Mouse (Mus musculus): ENCODE measurements at regions not wholly inside any gene's neighbourhood (a gene's known extent, or its start where the extent isn't known, plus 50 kb on each side); places are given as distances from the start of the nearest gene placed in this dataset.

DNA sequence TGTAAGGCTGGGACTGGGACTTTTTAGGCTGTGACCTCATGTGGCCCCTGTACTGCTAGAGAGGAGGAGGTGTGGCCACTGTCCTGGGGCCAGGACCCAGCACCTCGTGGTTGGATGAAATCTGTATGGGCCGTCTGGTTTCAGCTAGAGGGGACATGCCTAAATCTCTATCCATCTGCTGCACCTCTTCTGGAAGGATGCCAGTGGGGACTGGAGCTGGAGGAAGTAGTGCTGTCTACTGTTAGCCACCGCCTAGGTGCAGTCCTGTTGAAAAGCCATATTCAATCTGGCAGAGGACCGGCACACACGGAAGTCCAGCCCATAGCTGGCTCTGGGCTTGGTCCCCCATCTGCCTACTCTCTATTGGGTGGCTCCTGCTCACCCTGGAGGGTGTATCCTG, 56.7 kb upstream of the Col5a1 start:
- no peak overlapping the region for H3K27ac ChIP-seq (ENCODE audit: low read depth)

DNA sequence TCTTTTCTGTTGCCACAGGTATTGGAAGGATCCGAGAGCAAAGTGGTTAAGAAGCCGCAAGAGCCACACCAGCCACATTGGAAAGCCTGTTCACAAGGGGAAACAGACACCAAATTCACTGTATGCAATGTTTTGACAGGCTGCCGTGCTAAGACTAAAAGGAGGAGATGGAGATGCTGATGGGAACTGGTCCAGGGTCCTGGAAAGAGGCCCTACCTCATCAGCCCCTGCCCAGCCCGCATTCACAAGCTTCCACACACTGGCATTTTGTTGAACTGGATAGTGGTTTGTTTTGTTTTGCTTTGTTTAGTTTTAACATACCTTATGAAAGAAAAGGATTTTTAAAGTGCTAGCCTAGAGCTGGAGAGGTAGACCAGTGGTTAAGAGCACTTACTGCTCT, 51.3 kb upstream of the Col5a1 start:
- H3K27me3 ChIP-seq (ENCODE audit: control insufficient read depth, insufficient read depth, low read length) = no peaks in the 10 kb centered on the region
- H3K4me2 ChIP-seq (ENCODE audit: low read depth, low read length) = no peak overlapping the region
- TF ChIP-seq CTCF (IDR thresholded peaks at IDR 0.05; ENCODE audit: low read depth) = no peak
- no peak for TF ChIP-seq EP300 (IDR thresholded peaks at IDR 0.05; ENCODE audit: low read depth)
- peak overlapping the region; percentile 83; the same call in 1 of the 2 replicates for H3K27ac ChIP-seq (ENCODE audit: low read depth)
- H3K4me1 ChIP-seq (ENCODE audit: control insufficient read depth, insufficient read depth) = peaks cover 4% of the 10 kb centered on the region; the same call in 1 of the 2 replicates
- H3K9ac ChIP-seq (replicated peaks; ENCODE audit: low read depth, low read length) = no peak overlapping the region
- ATAC-seq (ENCODE audit: insufficient read depth, low read depth) = no peak
- no peak overlapping the region for H3K4me3 ChIP-seq (ENCODE audit: low read depth, low read length)
- H3K36me3 ChIP-seq (replicated peaks; ENCODE audit: control insufficient read depth, insufficient read depth, low read length) = no peaks in the 10 kb centered on the region
- no peak for DNase-seq (ENCODE audit: low spot score)
- H3K9me3 ChIP-seq (replicated peaks; ENCODE audit: control insufficient read depth, low read length) = no peaks in the 10 kb centered on the region
- 72% methylated on average over 4 of the region's 4 CpGs for WGBS

More for the DNA sequence above, 56.7 kb upstream of the Col5a1 start:
- Histone ChIP-seq H3K4me1 (ENCODE audit: control insufficient read depth, insufficient read depth) (no peaks in the 10 kb centered on the region), H3K36me3 (replicated peaks; ENCODE audit: control insufficient read depth, insufficient read depth, low read length) (no peaks in the 10 kb centered on the region), H3K9me3 (replicated peaks; ENCODE audit: control insufficient read depth, low read length) (no peaks in the 10 kb centered on the region), H3K27me3 (ENCODE audit: control insufficient read depth, insufficient read depth, low read length) (no peaks in the 10 kb centered on the region), H3K4me3 (ENCODE audit: low read depth, low read length) (no peak overlapping the region), H3K4me2 (ENCODE audit: low read depth, low read length) (no peak overlapping the region), H3K9ac (replicated peaks; ENCODE audit: low read depth, low read length) (no peak overlapping the region)
- DNase-seq (ENCODE audit: low spot score) (no peak), ATAC-seq (ENCODE audit: insufficient read depth, low read depth) (no peak)
- WGBS = 38% methylated on average over 5 of the region's 5 CpGs
- no peak for TF ChIP-seq EP300 (IDR thresholded peaks at IDR 0.05; ENCODE audit: low read depth)

DNA sequence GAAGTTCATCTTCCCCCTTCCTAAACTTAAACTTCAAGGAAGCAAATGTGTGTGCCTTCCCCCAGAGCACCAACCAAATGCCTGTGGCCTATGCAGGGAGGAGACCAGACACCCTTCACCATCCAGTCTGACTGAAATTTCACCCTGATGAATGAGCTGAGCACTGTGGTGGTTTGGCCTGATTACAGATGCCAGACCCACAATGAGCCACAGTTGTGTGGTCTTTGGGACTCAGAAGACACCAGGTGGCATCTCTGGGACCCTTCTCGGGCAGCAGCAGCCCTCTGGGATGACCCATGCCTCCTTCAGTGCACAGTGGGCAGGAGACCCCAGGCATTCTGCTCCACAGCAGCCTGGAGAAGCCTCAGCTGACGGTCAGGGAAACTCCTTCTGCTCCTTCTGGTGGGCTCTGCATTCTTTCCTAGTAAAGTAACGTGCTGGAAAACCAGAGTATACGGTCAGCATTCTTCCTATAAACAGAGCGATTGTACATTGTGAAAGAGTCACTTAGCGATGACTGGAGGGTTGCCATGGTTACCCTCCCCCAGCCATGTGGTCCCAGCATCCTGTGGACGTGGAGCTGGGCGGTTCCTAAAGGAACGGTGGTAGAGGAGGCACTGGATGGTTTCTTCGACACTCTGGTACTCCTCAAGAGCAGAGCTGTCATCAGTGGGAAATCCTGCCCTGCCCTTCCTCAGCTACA, 50.3 kb upstream of the Col5a1 start:
- Histone ChIP-seq H3K4me2 (ENCODE audit: low read depth, low read length) (no peak overlapping the region), H3K9me3 (replicated peaks; ENCODE audit: control insufficient read depth, low read length) (no peaks in the 10 kb centered on the region), H3K36me3 (replicated peaks; ENCODE audit: control insufficient read depth, insufficient read depth, low read length) (no peaks in the 10 kb centered on the region), H3K27ac (ENCODE audit: low read depth) (peak overlapping the region; percentile 83), H3K27me3 (ENCODE audit: control insufficient read depth, insufficient read depth, low read length) (no peaks in the 10 kb centered on the region), H3K4me3 (ENCODE audit: low read depth, low read length) (no peak overlapping the region), H3K9ac (replicated peaks; ENCODE audit: low read depth, low read length) (no peak overlapping the region), H3K4me1 (ENCODE audit: control insufficient read depth, insufficient read depth) (peaks cover 9% of the 10 kb centered on the region; the same call in 1 of the 2 replicates)
- 21% methylated on average over 10 of the region's 10 CpGs for WGBS
- DNase-seq (ENCODE audit: low spot score) (peak; percentile 68), ATAC-seq (ENCODE audit: insufficient read depth, low read depth) (peak; percentile 85)
- TF ChIP-seq CTCF (IDR thresholded peaks at IDR 0.05; ENCODE audit: low read depth) (no peak), EP300 (IDR thresholded peaks at IDR 0.05; ENCODE audit: low read depth) (no peak)
